Mouse (Mus musculus): ENCODE results near the gene Tnrc18.

Tnrc18 gene

GRCm38 (mm10) chr5:142728301-142728700 is 89.2 kb downstream of the Tnrc18 start:
- in situ Hi-C loops (cut with MboI, MseI) = no loop called here

GRCm38 (mm10) chr5:142726748-142727147 is 90.7 kb downstream of the Tnrc18 start:
- in situ Hi-C loops (cut with MboI, MseI) = no loop called here

- in situ Hi-C loops (cut with MboI, MseI) = no loop called here
Measured at GRCm38 (mm10) chr5:142724265-142724664, 93.2 kb downstream of the Tnrc18 start.

- in situ Hi-C loops (cut with MboI, MseI) = no loop called here
Measured at GRCm38 (mm10) chr5:142723520-142724133, 93.8 kb downstream of the Tnrc18 start.

- in situ Hi-C loops (cut with MboI, MseI) = loop anchor here (5.0 to 10.0 kb wide), 3 partner anchors 65 to 165 kb away; partner anchors contain the start of gene Radil (in 1 of the 2)
Measured at GRCm38 (mm10) chr5:142719897-142720296, 97.6 kb downstream of the Tnrc18 start.

- in situ Hi-C loops (cut with MboI, MseI) = loop anchor here (5.0 to 10.0 kb wide), 3 partner anchors 64 to 164 kb away; partner anchors contain the start of gene Radil (in 1 of the 2)
Measured at GRCm38 (mm10) chr5:142718486-142718885, 99.0 kb downstream of the Tnrc18 start.

- in situ Hi-C loops (cut with MboI, MseI) = loop anchor here (5.0 to 10.0 kb wide), 3 partner anchors 63 to 163 kb away; partner anchors contain the start of gene Radil (in 1 of the 2)
Measured at GRCm38 (mm10) chr5:142718037-142718436, 99.4 kb downstream of the Tnrc18 start.

GRCm38 (mm10) chr5:142716056-142716455 is 101.4 kb downstream of the Tnrc18 start:
- in situ Hi-C loops (cut with MboI, MseI) = loop anchor here (5.0 to 10.0 kb wide), 3 partner anchors 61 to 161 kb away; partner anchors contain the start of gene Radil (in 1 of the 2)

GRCm38 (mm10) chr5:142715059-142715458 is 102.4 kb downstream of the Tnrc18 start:
- in situ Hi-C loops (cut with MboI, MseI) = loop anchor here (5.0 to 10.0 kb wide), 3 partner anchors 60 to 160 kb away; partner anchors contain the start of gene Radil (in 1 of the 2)

- in situ Hi-C loops (cut with MboI, MseI) = loop anchor here (10.0 kb wide), 2 partner anchors 59 to 159 kb away; partner anchors contain the start of gene Radil (in 1 of the 2)
Measured at GRCm38 (mm10) chr5:142713966-142714365, 103.5 kb downstream of the Tnrc18 start.

- in situ Hi-C loops (cut with MboI, MseI) = loop anchor here (10.0 kb wide), 2 partner anchors 58 to 158 kb away; partner anchors contain the start of gene Radil (in 1 of the 2)
Measured at GRCm38 (mm10) chr5:142712373-142712772, 105.1 kb downstream of the Tnrc18 start.

GRCm38 (mm10) chr5:142709436-142709835 is 108.0 kb downstream of the Tnrc18 start:
- in situ Hi-C loops (cut with MboI, MseI) = no loop called here

- in situ Hi-C loops (cut with MboI, MseI) = no loop called here
Measured at GRCm38 (mm10) chr5:142707709-142708108, 109.8 kb downstream of the Tnrc18 start.

GRCm38 (mm10) chr5:142703569-142703968 is 113.9 kb downstream of the Tnrc18 start:
- in situ Hi-C loops (cut with MboI, MseI) = no loop called here

- in situ Hi-C loops (cut with MboI, MseI) = no loop called here
Measured at GRCm38 (mm10) chr5:142702511-142703138, 114.8 kb downstream of the Tnrc18 start.

GRCm38 (mm10) chr5:142701651-142702510 is 115.6 kb downstream of the Tnrc18 start:
- in situ Hi-C loops (cut with MboI, MseI) = no loop called here

GRCm38 (mm10) chr5:142700842-142701589 is 116.4 kb downstream of the Tnrc18 start:
- in situ Hi-C loops (cut with MboI, MseI) = no loop called here

- in situ Hi-C loops (cut with MboI, MseI) = no loop called here
Measured at GRCm38 (mm10) chr5:142697742-142698141, 119.7 kb downstream of the Tnrc18 start.

GRCm38 (mm10) chr5:142696865-142697264 is 120.6 kb downstream of the Tnrc18 start:
- in situ Hi-C loops (cut with MboI, MseI) = no loop called here

GRCm38 (mm10) chr5:142696258-142696657 is 121.2 kb downstream of the Tnrc18 start:
- in situ Hi-C loops (cut with MboI, MseI) = no loop called here
